Mouse (Mus musculus): ENCODE results near the gene Maco1.

- TF ChIP-seq CTCF (IDR thresholded peaks at IDR 0.05; ENCODE audit: low read depth) (peak; percentile 58), EP300 (optimal IDR thresholded peaks at IDR 0.05) (no peak)
Observed at GRCm38 (mm10) chr4:134880041-134880440, 26.9 kb upstream of the Maco1 start.
